Comparison of ENCODE assay signal across 1 mouse cellular context in genomic region chr5:137277360-137278342, GRCm38 (mm10).
TF ChIP-seq lines count a peak whose summit lies in the region.

No protein-coding gene starts in this region.

TF ChIP-seq in MEL, 35 proteins besides CTCF, POLR2A, EP300 and RAD21:
- TF ChIP-seq MAX (IDR thresholded peaks at IDR 0.05; ENCODE audit: low read length) (no peak), ETS1 (IDR thresholded peaks at IDR 0.05; ENCODE audit: low read depth, low read length) (no peak), SMC3 (IDR thresholded peaks at IDR 0.05; ENCODE audit: low read depth, low read length) (peak; percentile 54), SIN3A (IDR thresholded peaks at IDR 0.05; ENCODE audit: low read length) (no peak)
